Mouse (Mus musculus): ENCODE data around the gene Zfp871. TPM values are rescaled to one million over a fixed set of nuclear protein-coding genes. Genes with fewer than 3 reads are reported as not detected.
A peak's percentile ranks its signal among the peaks of the same experiment; 100 is the strongest.

The Zfp871 gene
- 48.2 and 55.1 TPM in 2 replicates for polyA plus RNA-seq (2016; fragmentation: Nextera tagmentation; extraction: Ambion mirVana)

GRCm38 (mm10) chr17:32788094-32788559, at the start of gene Zfp871:
TSS of gene Zfp871 (minus strand) at chr17:32788287.
- H3K4me2 ChIP-seq, result peak within 1 kb of the TSS; percentile 72
- H3K4me1 ChIP-seq (replicated peaks), result peaks cover 23% of the 10 kb centered on the region
- H3K36me3 ChIP-seq, result peaks cover 35% of the 10 kb centered on the region
- H3K9ac ChIP-seq (replicated peaks), result peak within 1 kb of the TSS; percentile 95
- no peaks in the 10 kb centered on the region for H3K27me3 ChIP-seq
- no peaks in the 10 kb centered on the region for H3K9me3 ChIP-seq
- peak within 1 kb of the TSS; percentile 93 for H3K27ac ChIP-seq
- H3K4me3 ChIP-seq (replicated peaks), result peak within 1 kb of the TSS; percentile 91
- peak; percentile 97 for ATAC-seq (ENCODE audit: insufficient number of reproducible peaks, insufficient read depth, low FRiP score, low TSS enrichment, low read depth)
- under 1% methylated on average over 22 of the region's 22 CpGs for WGBS

- Histone ChIP-seq H3K4me2 (peak overlapping the region; percentile 73), H3K4me3 (replicated peaks) (peak overlapping the region; percentile 80), H3K9ac (replicated peaks) (no peak overlapping the region), H3K27ac (no peak overlapping the region), H3K9me3 (no peaks in the 10 kb centered on the region), H3K27me3 (no peaks in the 10 kb centered on the region), H3K36me3 (peaks cover 19% of the 10 kb centered on the region), H3K4me1 (replicated peaks) (peaks cover 6% of the 10 kb centered on the region)
- ATAC-seq (ENCODE audit: insufficient number of reproducible peaks, insufficient read depth, low FRiP score, low TSS enrichment, low read depth), result peak; percentile 59; the same call in 1 of the 2 replicates
- WGBS, result 36% methylated on average over 3 of the region's 3 CpGs
Measured at GRCm38 (mm10) chr17:32830418-32830782, 42.3 kb upstream of the Zfp871 start.

- Histone ChIP-seq H3K4me3 (replicated peaks) (peak within 1 kb of the TSS; percentile 80), H3K27me3 (no peaks in the 10 kb centered on the region), H3K4me2 (peak within 1 kb of the TSS; percentile 73), H3K9me3 (no peaks in the 10 kb centered on the region), H3K36me3 (peaks cover 25% of the 10 kb centered on the region), H3K4me1 (replicated peaks) (peaks cover 6% of the 10 kb centered on the region), H3K9ac (replicated peaks) (peak within 1 kb of the TSS; percentile 94), H3K27ac (peak within 1 kb of the TSS; percentile 80)
- WGBS, result 2% methylated on average over 30 of the region's 35 CpGs
- peak; percentile 95 for ATAC-seq (ENCODE audit: insufficient number of reproducible peaks, insufficient read depth, low FRiP score, low TSS enrichment, low read depth)
Measured at GRCm38 (mm10) chr17:32829540-32830417, 41.7 kb upstream of the Zfp871 start, which contains the start of gene Zfp799. TSS of gene Zfp799 (minus strand) at chr17:32830261.

- no peak overlapping the region for H3K4me3 ChIP-seq (replicated peaks)
- 95% methylated on average over 1 of the region's 1 CpGs for WGBS
- H3K4me1 ChIP-seq (replicated peaks), result no peaks in the 10 kb centered on the region
- peaks cover 55% of the 10 kb centered on the region for H3K36me3 ChIP-seq
- no peak overlapping the region for H3K9ac ChIP-seq (replicated peaks)
- H3K4me2 ChIP-seq, result no peak overlapping the region
- H3K27me3 ChIP-seq, result no peaks in the 10 kb centered on the region
- no peak for ATAC-seq (ENCODE audit: insufficient number of reproducible peaks, insufficient read depth, low FRiP score, low TSS enrichment, low read depth)
- H3K27ac ChIP-seq, result no peak overlapping the region
- no peaks in the 10 kb centered on the region for H3K9me3 ChIP-seq
Measured at GRCm38 (mm10) chr17:32816074-32816784, 28.1 kb upstream of the Zfp871 start.

GRCm38 (mm10) chr17:32814136-32814535, 26.0 kb upstream of the Zfp871 start:
- no peak for ATAC-seq (ENCODE audit: insufficient number of reproducible peaks, insufficient read depth, low FRiP score, low TSS enrichment, low read depth)
- Histone ChIP-seq H3K4me3 (replicated peaks) (no peak overlapping the region), H3K36me3 (peaks cover 37% of the 10 kb centered on the region), H3K9me3 (no peaks in the 10 kb centered on the region), H3K9ac (replicated peaks) (no peak overlapping the region), H3K27ac (no peak overlapping the region), H3K4me1 (replicated peaks) (peaks cover 1% of the 10 kb centered on the region), H3K4me2 (no peak overlapping the region), H3K27me3 (no peaks in the 10 kb centered on the region; the same call in 1 of the 2 replicates)
- WGBS, result 83% methylated on average over 7 of the region's 7 CpGs

- H3K4me3 ChIP-seq (replicated peaks), result no peak overlapping the region
- H3K4me2 ChIP-seq, result no peak overlapping the region
- no peak overlapping the region for H3K9ac ChIP-seq (replicated peaks)
- H3K9me3 ChIP-seq, result no peaks in the 10 kb centered on the region
- 49% methylated on average over 1 of the region's 1 CpGs for WGBS
- H3K4me1 ChIP-seq (replicated peaks), result peaks cover 8% of the 10 kb centered on the region
- no peaks in the 10 kb centered on the region; the same call in 1 of the 2 replicates for H3K27me3 ChIP-seq
- ATAC-seq (ENCODE audit: insufficient number of reproducible peaks, insufficient read depth, low FRiP score, low TSS enrichment, low read depth), result no peak
- no peak overlapping the region for H3K27ac ChIP-seq
- peaks cover 11% of the 10 kb centered on the region for H3K36me3 ChIP-seq
Measured at GRCm38 (mm10) chr17:32810648-32811047, 22.6 kb upstream of the Zfp871 start.

- ATAC-seq (ENCODE audit: insufficient number of reproducible peaks, insufficient read depth, low FRiP score, low TSS enrichment, low read depth), result peak; percentile 80
- Histone ChIP-seq H3K36me3 (peaks cover 5% of the 10 kb centered on the region), H3K9me3 (no peaks in the 10 kb centered on the region), H3K4me1 (replicated peaks) (peaks cover 8% of the 10 kb centered on the region), H3K9ac (replicated peaks) (peak within 1 kb of the TSS; percentile 71), H3K27me3 (no peaks in the 10 kb centered on the region; the same call in 1 of the 2 replicates), H3K27ac (0 out of 2 replicates have a peak within 1 kb of the TSS, but pooled peaks have one; percentile 53), H3K4me3 (replicated peaks) (peak within 1 kb of the TSS; percentile 52), H3K4me2 (peak within 1 kb of the TSS; percentile 64)
- WGBS, result 2% methylated on average over 17 of the region's 17 CpGs
Measured at GRCm38 (mm10) chr17:32809544-32810374, 21.7 kb upstream of the Zfp871 start, which contains the start of gene Zfp811. TSS of gene Zfp811 (minus strand) at chr17:32809931.

GRCm38 (mm10) chr17:32808921-32809320, 20.8 kb upstream of the Zfp871 start:
- 17% methylated on average over 8 of the region's 8 CpGs for WGBS
- H3K9ac ChIP-seq (replicated peaks), result peak overlapping the region; percentile 71
- peak overlapping the region; percentile 64 for H3K4me2 ChIP-seq
- H3K4me3 ChIP-seq (replicated peaks), result peak overlapping the region; percentile 52
- no peak for ATAC-seq (ENCODE audit: insufficient number of reproducible peaks, insufficient read depth, low FRiP score, low TSS enrichment, low read depth)
- no peaks in the 10 kb centered on the region for H3K9me3 ChIP-seq
- no peaks in the 10 kb centered on the region for H3K36me3 ChIP-seq
- no peaks in the 10 kb centered on the region; the same call in 1 of the 2 replicates for H3K27me3 ChIP-seq
- no peak overlapping the region for H3K27ac ChIP-seq
- H3K4me1 ChIP-seq (replicated peaks), result peaks cover 8% of the 10 kb centered on the region

- H3K4me2 ChIP-seq, result peak overlapping the region; percentile 72
- H3K27me3 ChIP-seq, result no peaks in the 10 kb centered on the region
- H3K9me3 ChIP-seq, result no peaks in the 10 kb centered on the region
- peak overlapping the region; percentile 91 for H3K4me3 ChIP-seq (replicated peaks)
- peaks cover 24% of the 10 kb centered on the region for H3K36me3 ChIP-seq
- no peak overlapping the region for H3K27ac ChIP-seq
- no peak for ATAC-seq (ENCODE audit: insufficient number of reproducible peaks, insufficient read depth, low FRiP score, low TSS enrichment, low read depth)
- H3K4me1 ChIP-seq (replicated peaks), result peaks cover 23% of the 10 kb centered on the region
- WGBS, result 78% methylated on average over 8 of the region's 8 CpGs
- H3K9ac ChIP-seq (replicated peaks), result peak overlapping the region; percentile 52; the same call in 1 of the 2 replicates
Measured at GRCm38 (mm10) chr17:32789244-32789643, 1.2 kb upstream of the Zfp871 start.

- H3K36me3 ChIP-seq, result peaks cover 31% of the 10 kb centered on the region
- no peak for ATAC-seq (ENCODE audit: insufficient number of reproducible peaks, insufficient read depth, low FRiP score, low TSS enrichment, low read depth)
- H3K9ac ChIP-seq (replicated peaks), result peak overlapping the region; percentile 52
- no peaks in the 10 kb centered on the region for H3K9me3 ChIP-seq
- peak overlapping the region; percentile 72 for H3K4me2 ChIP-seq
- H3K4me3 ChIP-seq (replicated peaks), result peak overlapping the region; percentile 91
- H3K4me1 ChIP-seq (replicated peaks), result peaks cover 23% of the 10 kb centered on the region
- H3K27me3 ChIP-seq, result no peaks in the 10 kb centered on the region
- 8% methylated on average over 9 of the region's 9 CpGs for WGBS
- H3K27ac ChIP-seq, result peak overlapping the region; percentile 57; the same call in 1 of the 2 replicates
Measured at GRCm38 (mm10) chr17:32788576-32788975, 489 bp upstream of the Zfp871 start.
